Mouse (Mus musculus) bone marrow, adult 2 months (tissue): ENCODE measurements at regions not wholly inside any gene's neighbourhood (a gene's known extent, or its start where the extent isn't known, plus 50 kb on each side); places are given as distances from the start of the nearest gene placed in this dataset.

Experiments used
- CTCF ChIP-seq: fragments of 200-500 bp; IDR thresholded peaks from 2 replicates; pipeline ENCODE4 v1.5.1; 2011; ENCODE audit warnings: low read length, control low read depth; ENCODE audit not compliant: control insufficient read depth, insufficient read depth
- POLR2A ChIP-seq: fragments of 200-500 bp; IDR thresholded peaks from 2 replicates; pipeline ENCODE4 v1.6.1; 2011; ENCODE audit warnings: low read depth, mild to moderate bottlenecking, control low read depth, low read length, borderline replicate concordance; ENCODE audit not compliant: control insufficient read depth

DNA sequence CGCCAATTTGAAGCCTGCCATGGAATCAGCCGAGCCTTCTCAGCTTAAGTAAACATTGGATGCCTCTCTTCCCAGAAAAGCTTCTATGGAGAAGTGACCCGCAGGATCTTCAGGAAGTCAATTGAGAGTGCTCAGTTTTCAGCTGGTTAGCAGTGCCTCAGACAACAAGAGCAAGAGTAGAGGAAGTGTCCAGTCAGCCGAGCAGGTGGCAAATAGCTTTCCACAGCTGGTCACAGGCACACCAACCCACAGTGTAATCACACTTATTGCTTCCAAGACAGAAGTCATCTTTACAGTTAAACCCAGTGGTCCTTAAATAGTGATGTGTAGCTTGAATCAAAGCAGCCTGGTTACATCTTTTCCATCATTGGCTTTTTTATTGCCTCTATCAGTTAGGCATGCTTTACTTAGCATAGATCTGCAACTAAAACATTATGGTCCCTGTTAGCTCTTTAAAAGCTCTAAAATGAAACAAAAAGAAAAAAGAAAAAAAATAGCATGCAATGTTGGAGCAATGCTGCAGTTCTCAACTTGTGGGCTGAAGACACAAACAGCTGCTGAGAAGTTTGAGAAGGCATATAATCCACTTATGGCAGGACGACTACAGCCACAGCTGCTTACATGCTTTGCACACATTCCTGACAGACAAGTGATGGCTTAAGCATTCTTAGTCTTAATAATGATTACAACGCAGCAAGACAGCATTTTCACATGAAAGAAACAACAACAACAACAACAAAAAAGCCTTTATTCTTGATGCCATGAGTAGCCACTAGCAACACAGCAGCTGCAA, 444.5 kb downstream of the Tmem135 start:
- no peak for TF ChIP-seq CTCF
- TF ChIP-seq POLR2A = no peak
